In the genomic region with DNA sequence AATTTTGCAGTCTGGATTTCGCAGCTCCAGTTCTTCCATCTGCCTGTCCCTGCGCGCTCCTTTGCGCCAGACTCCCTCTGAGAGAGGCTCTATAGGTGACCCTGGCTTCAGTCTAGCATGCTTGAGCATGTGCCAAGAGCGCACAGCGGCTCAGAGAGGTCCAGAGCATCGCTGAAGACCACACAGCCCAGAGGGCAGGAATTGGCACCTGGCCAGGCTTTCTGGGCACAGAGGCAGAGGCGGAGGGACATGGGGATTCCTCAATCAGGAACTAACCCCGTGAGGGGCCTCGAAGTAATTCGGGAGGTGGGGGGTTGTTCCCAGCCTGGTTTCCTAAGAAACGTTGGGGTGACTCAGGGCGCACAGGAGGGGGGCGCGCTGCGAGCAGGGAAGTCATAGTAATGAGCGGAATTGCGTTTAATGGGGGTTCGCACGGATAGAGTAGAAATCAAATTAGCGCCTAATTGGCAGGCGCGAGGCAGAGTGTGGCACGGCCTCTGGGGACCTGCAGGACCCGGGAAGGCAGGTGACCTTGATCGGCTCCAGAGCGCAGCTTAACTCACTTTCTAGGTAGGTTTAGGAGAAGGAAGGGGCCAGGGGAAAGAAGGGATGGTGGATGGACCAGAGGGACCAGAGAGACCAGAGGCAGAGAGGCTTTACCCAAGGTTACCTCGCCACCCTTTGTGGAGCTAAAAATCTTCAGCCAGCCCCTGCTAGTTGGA, we compare ENCODE assay signal across 8 mouse cellular contexts.
DNase-seq lines count a peak whose midpoint lies in the region; ATAC-seq and TF ChIP-seq lines count a peak whose summit lies in the region.

No protein-coding gene starts in this region.

- in situ Hi-C loops in ES-E14 (cut with MboI; ENCODE audit: low sequenced_read_pairs in 2 of 2, unreplicated experiment in 2 of 2) = no loop called here

- H3K4me3 ChIP-seq in heart, embryonic 12.5 days = peak overlapping the region; percentile 24
- peak overlapping the region; percentile 1 to 23; a peak in 2 of 4 replicates for H3K4me3 ChIP-seq in ES-E14 (ENCODE audit: insufficient read depth in 1 of 2, low read depth in 1 of 2, low read length in 2 of 2, poor library complexity in 1 of 2, severe bottlenecking in 1 of 2)
- peak overlapping the region; percentile 13 for H3K4me3 ChIP-seq in embryonic facial prominence, embryonic 13.5 days
- no peak overlapping the region for H3K4me3 ChIP-seq in hindbrain, postnatal 0 days (ENCODE audit: low read length)
- H3K4me3 ChIP-seq in midbrain, embryonic 16.5 days (ENCODE audit: low read depth, low read length) = no peak overlapping the region

- H3K36me3 ChIP-seq in heart, embryonic 12.5 days = no peaks in the 10 kb centered on the region
- H3K36me3 ChIP-seq in ES-E14 (ENCODE audit: control insufficient read depth, insufficient read depth, low read length, poor library complexity, severe bottlenecking) = no peaks in the 10 kb centered on the region
- H3K36me3 ChIP-seq in embryonic facial prominence, embryonic 13.5 days = no peaks in the 10 kb centered on the region
- no peaks in the 10 kb centered on the region for H3K36me3 ChIP-seq in hindbrain, postnatal 0 days (ENCODE audit: insufficient read depth, low read length)
- H3K36me3 ChIP-seq in midbrain, embryonic 16.5 days (ENCODE audit: control insufficient read depth, insufficient read depth, low read length) = no peaks in the 10 kb centered on the region

- TF ChIP-seq CTCF in hindbrain, postnatal 0 days (IDR thresholded peaks at IDR 0.05; ENCODE audit: low read depth) = no peak

- ATAC-seq in heart, embryonic 12.5 days (ENCODE audit: insufficient number of reproducible peaks, low FRiP score) = 0 out of 2 replicates have a peak, but pooled peaks have one; percentile 29
- ATAC-seq in embryonic facial prominence, embryonic 13.5 days (ENCODE audit: insufficient number of reproducible peaks, insufficient read depth, low FRiP score, low TSS enrichment, low read depth) = 0 out of 2 replicates have a peak, but pooled peaks have one; percentile 44
- peak; percentile 38; the same call in 1 of the 2 replicates for ATAC-seq in hindbrain, postnatal 0 days
- ATAC-seq in midbrain, embryonic 16.5 days = 0 out of 2 replicates have a peak, but pooled peaks have one; percentile 48

- DNase-seq in heart, adult 11 months = no peak
- DNase-seq in ES-E14 (ENCODE audit: low read depth, low spot score) = no peak
- DNase-seq in hindbrain, postnatal 0 days (ENCODE audit: low spot score) = peak; percentile 75
- no peak for DNase-seq in urinary bladder, adult 2 months (ENCODE audit: low spot score)
- no peak for DNase-seq in spleen, adult 18-20 months

- H3K9me3 ChIP-seq in heart, embryonic 12.5 days (replicated peaks) = peaks cover 2% of the 10 kb centered on the region; the same call in 1 of the 2 replicates
- no peaks in the 10 kb centered on the region for H3K9me3 ChIP-seq in ES-E14 (ENCODE audit: control insufficient read depth, insufficient read depth, low read depth, low read length)
- H3K9me3 ChIP-seq in embryonic facial prominence, embryonic 13.5 days = no peaks in the 10 kb centered on the region
- no peaks in the 10 kb centered on the region for H3K9me3 ChIP-seq in hindbrain, postnatal 0 days (ENCODE audit: low read length)
- H3K9me3 ChIP-seq in midbrain, embryonic 16.5 days (replicated peaks; ENCODE audit: control insufficient read depth, low read length, poor library complexity, severe bottlenecking) = no peaks in the 10 kb centered on the region

- H3K9ac ChIP-seq in heart, embryonic 12.5 days = peak overlapping the region; percentile 31; the same call in 1 of the 2 replicates
- peak overlapping the region; percentile 40; the same call in 1 of the 2 replicates for H3K9ac ChIP-seq in ES-E14 (ENCODE audit: insufficient read depth, low read depth, low read length, poor library complexity, severe bottlenecking)
- H3K9ac ChIP-seq in embryonic facial prominence, embryonic 13.5 days = peak overlapping the region; percentile 12; the same call in 1 of the 2 replicates
- no peak overlapping the region for H3K9ac ChIP-seq in hindbrain, postnatal 0 days (replicated peaks; ENCODE audit: low read length)
- H3K9ac ChIP-seq in midbrain, embryonic 16.5 days (ENCODE audit: low read depth, low read length) = no peak overlapping the region

- 9% methylated on average over 28 of the region's 28 CpGs for WGBS in heart, embryonic 12.5 days
- 9% methylated on average over 28 of the region's 28 CpGs for WGBS in embryonic facial prominence, embryonic 13.5 days
- whole genome bisulfite sequencing in hindbrain, postnatal 0 days = 6% methylated on average over 28 of the region's 28 CpGs
- 9% methylated on average over 28 of the region's 28 CpGs for WGBS in midbrain, embryonic 16.5 days

- peak overlapping the region; percentile 61 for H3K4me2 ChIP-seq in heart, embryonic 12.5 days
- H3K4me2 ChIP-seq in embryonic facial prominence, embryonic 13.5 days = peak overlapping the region; percentile 56
- peak overlapping the region; percentile 33 for H3K4me2 ChIP-seq in hindbrain, postnatal 0 days (ENCODE audit: low read depth, low read length)
- peak overlapping the region; percentile 35 for H3K4me2 ChIP-seq in midbrain, embryonic 16.5 days (ENCODE audit: low read length)

- peaks cover 9% of the 10 kb centered on the region for H3K4me1 ChIP-seq in heart, embryonic 12.5 days (replicated peaks)
- H3K4me1 ChIP-seq in ES-E14 (ENCODE audit: control insufficient read depth in 2 of 2, insufficient read depth in 2 of 2, low read length in 2 of 2, poor library complexity in 1 of 2) = peaks cover 2 to 8% of the 10 kb centered on the region in 2 experiments; a peak in 2 of 4 replicates
- H3K4me1 ChIP-seq in embryonic facial prominence, embryonic 13.5 days = peaks cover 16% of the 10 kb centered on the region
- peaks cover 5% of the 10 kb centered on the region; the same call in 1 of the 2 replicates for H3K4me1 ChIP-seq in hindbrain, postnatal 0 days (ENCODE audit: insufficient read depth, low read length)
- peaks cover 8% of the 10 kb centered on the region for H3K4me1 ChIP-seq in midbrain, embryonic 16.5 days (ENCODE audit: control insufficient read depth, insufficient read depth, low read length)

- peaks cover 32% of the 10 kb centered on the region for H3K27me3 ChIP-seq in heart, embryonic 12.5 days (replicated peaks)
- peaks cover 18% of the 10 kb centered on the region for H3K27me3 ChIP-seq in embryonic facial prominence, embryonic 13.5 days
- H3K27me3 ChIP-seq in hindbrain, postnatal 0 days (ENCODE audit: insufficient read depth, low read length) = no peaks in the 10 kb centered on the region
- H3K27me3 ChIP-seq in midbrain, embryonic 16.5 days (ENCODE audit: control insufficient read depth, insufficient read depth, low read depth, low read length) = peaks cover 3% of the 10 kb centered on the region

- H3K27ac ChIP-seq in heart, embryonic 12.5 days (ENCODE audit: poor library complexity, severe bottlenecking) = no peak overlapping the region
- H3K27ac ChIP-seq in ES-E14 (ENCODE audit: insufficient read depth, low read depth, low read length, poor library complexity, severe bottlenecking) = no peak overlapping the region
- no peak overlapping the region for H3K27ac ChIP-seq in embryonic facial prominence, embryonic 13.5 days
- H3K27ac ChIP-seq in hindbrain, postnatal 0 days = no peak overlapping the region
- no peak overlapping the region for H3K27ac ChIP-seq in midbrain, embryonic 16.5 days (ENCODE audit: low read length)

TF ChIP-seq in ES-E14, 5 proteins besides CTCF, POLR2A, EP300 and RAD21:
- no peak for TF ChIP-seq HCFC1 (IDR thresholded peaks at IDR 0.05; ENCODE audit: borderline replicate concordance, insufficient read depth, low read length)
- no peak for TF ChIP-seq CHD2 (IDR thresholded peaks at IDR 0.05; ENCODE audit: low read depth, low read length)
- no peak for TF ChIP-seq ZNF384 (IDR thresholded peaks at IDR 0.05; ENCODE audit: low read depth, low read length)
- TF ChIP-seq ZC3H11A (IDR thresholded peaks at IDR 0.05; ENCODE audit: borderline replicate concordance, low read depth, low read length) = no peak
- TF ChIP-seq MAFK (IDR thresholded peaks at IDR 0.05; ENCODE audit: insufficient read depth, low read depth, low read length) = no peak

Comparison
In these comparisons a context has a peak if more than half of its experiments do, and no peak if none do; other contexts are left out.
1. H3K4me3 ChIP-seq: peak in heart, embryonic 12.5 days (single experiment), ES-E14 (2 of 2) and embryonic facial prominence, embryonic 13.5 days (single experiment); none in hindbrain, postnatal 0 days (single experiment) and midbrain, embryonic 16.5 days (single experiment).
2. H3K9ac ChIP-seq: peak in heart, embryonic 12.5 days (single experiment), ES-E14 (single experiment) and embryonic facial prominence, embryonic 13.5 days (single experiment); none in hindbrain, postnatal 0 days (single experiment) and midbrain, embryonic 16.5 days (single experiment).
3. Peak in every context shown above with its lines, with median percentiles within 50 percentile points of each other: ATAC-seq and H3K4me2 ChIP-seq.